Mouse (Mus musculus): ENCODE data around the gene Tmod4. TPM values are rescaled to one million over a fixed set of nuclear protein-coding genes. Genes with fewer than 3 reads are reported as not detected.

Tmod4 gene
- total RNA-seq, 2 experiments from 2014 or later: 0.17 TPM; not detected in 1

DNA sequence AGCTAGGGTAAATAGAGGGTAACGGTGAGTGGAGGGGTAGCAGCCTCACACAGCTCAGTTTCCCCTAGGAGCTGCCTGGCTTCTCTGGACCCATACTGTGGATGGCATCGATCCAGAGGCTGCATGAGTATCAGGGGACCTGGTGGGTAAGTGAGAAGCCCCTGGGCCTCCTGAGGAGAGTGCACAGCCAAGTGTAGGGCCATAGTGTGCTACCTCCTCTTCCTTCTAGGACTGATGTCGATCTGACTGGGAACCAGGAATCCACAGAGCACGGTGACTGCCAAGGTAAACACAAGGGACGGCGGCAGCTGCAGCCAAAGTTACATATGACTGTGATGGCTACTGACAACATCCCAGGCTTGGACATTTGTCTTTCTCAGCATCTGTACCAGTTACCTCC is 46.8 kb downstream of the Tmod4 start:
- ATAC-seq (replicated peaks; ENCODE audit: low FRiP score, poor library complexity, severe bottlenecking): no peak

- ATAC-seq (replicated peaks; ENCODE audit: low FRiP score, poor library complexity, severe bottlenecking): no peak
Observed at GRCm38 (mm10) chr3:95172526-95173255, 48.4 kb downstream of the Tmod4 start.

- no peak for ATAC-seq (replicated peaks; ENCODE audit: low FRiP score, poor library complexity, severe bottlenecking)
Observed at GRCm38 (mm10) chr3:95173256-95173949, 49.1 kb downstream of the Tmod4 start.

DNA sequence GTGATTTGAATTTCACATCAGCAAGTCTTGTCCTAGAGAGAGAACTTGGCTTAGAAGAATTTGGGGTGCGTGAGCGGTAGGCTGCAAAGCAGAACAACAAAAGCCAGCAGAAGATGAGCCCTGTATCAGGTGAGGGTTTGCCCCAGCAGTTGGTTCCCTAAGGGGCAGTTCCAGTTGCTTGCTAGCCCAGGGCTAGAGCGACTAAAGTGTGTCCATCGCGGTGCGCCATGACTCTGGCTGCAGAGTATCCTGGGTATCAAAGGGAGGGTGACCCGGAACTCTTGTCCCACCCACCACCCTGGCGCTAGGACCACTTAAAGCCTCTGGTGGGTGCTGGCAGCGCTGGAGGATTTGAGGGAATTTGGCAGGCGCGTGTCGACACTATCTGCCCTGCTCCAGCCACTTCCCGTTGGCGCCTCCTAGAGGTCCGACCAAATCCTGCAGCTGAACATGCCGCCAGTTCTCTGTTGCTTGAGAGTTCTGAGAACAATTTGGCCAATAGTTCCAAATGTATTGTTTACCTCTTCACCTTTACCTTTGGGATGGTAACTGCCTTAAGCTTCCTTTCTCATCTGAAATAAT is 49.8 kb downstream of the Tmod4 start:
- peak; percentile 85 for ATAC-seq (replicated peaks; ENCODE audit: low FRiP score, poor library complexity, severe bottlenecking)

GRCm38 (mm10) chr3:95176500-95176899 is 52.2 kb downstream of the Tmod4 start:
- ATAC-seq (replicated peaks; ENCODE audit: low FRiP score, poor library complexity, severe bottlenecking): no peak

GRCm38 (mm10) chr3:95177583-95177982 is 53.3 kb downstream of the Tmod4 start:
- ATAC-seq (replicated peaks; ENCODE audit: low FRiP score, poor library complexity, severe bottlenecking): no peak

Other genes starting within 250 kb of the Tmod4 start
- 108 and 126 TPM in 2 replicates for gene Psmb4, start 237.5 kb upstream of the Tmod4 start, total RNA-seq (2015; ENCODE audit: low replicate concordance)
- 40.0 and 52.2 TPM in 2 replicates for gene Psmb4, start 237.5 kb upstream of the Tmod4 start, total RNA-seq (2017; ENCODE audit: low replicate concordance)
- gene Selenbp1, start 191.4 kb upstream of the Tmod4 start, total RNA-seq (2015; ENCODE audit: low replicate concordance): 20.3 and 45.0 TPM in 2 replicates
- gene Selenbp1, start 191.4 kb upstream of the Tmod4 start, total RNA-seq (2017; ENCODE audit: low replicate concordance): 35.3 and 41.0 TPM in 2 replicates
- 3.3 and 4.2 TPM in 2 replicates for gene Rfx5, start 170.4 kb upstream of the Tmod4 start, total RNA-seq (2015; ENCODE audit: low replicate concordance)
- gene Rfx5, start 170.4 kb upstream of the Tmod4 start, total RNA-seq (2017; ENCODE audit: low replicate concordance): 2.2 and 5.9 TPM in 2 replicates
- 8.6 and 14.4 TPM in 2 replicates for gene Pi4kb, start 149.7 kb upstream of the Tmod4 start, total RNA-seq (2015; ENCODE audit: low replicate concordance)
- 7.8 and 21.9 TPM in 2 replicates for gene Pi4kb, start 149.7 kb upstream of the Tmod4 start, total RNA-seq (2017; ENCODE audit: low replicate concordance)
- 5.9 and 6.5 TPM in 2 replicates for gene Zfp687, start 109.0 kb upstream of the Tmod4 start, total RNA-seq (2015; ENCODE audit: low replicate concordance)
- 4.3 and 6.4 TPM in 2 replicates for gene Zfp687, start 109.0 kb upstream of the Tmod4 start, total RNA-seq (2017; ENCODE audit: low replicate concordance)
- gene Psmd4, start 81.9 kb upstream of the Tmod4 start, total RNA-seq (2015; ENCODE audit: low replicate concordance): 76.9 and 89.3 TPM in 2 replicates
- 102 and 150 TPM in 2 replicates for gene Psmd4, start 81.9 kb upstream of the Tmod4 start, total RNA-seq (2017; ENCODE audit: low replicate concordance)
- gene Pip5k1a, start 17.5 kb upstream of the Tmod4 start, total RNA-seq (2015; ENCODE audit: low replicate concordance): 31.5 and 42.4 TPM in 2 replicates
- gene Pip5k1a, start 17.5 kb upstream of the Tmod4 start, total RNA-seq (2017; ENCODE audit: low replicate concordance): 71.0 and 81.5 TPM in 2 replicates
- 8.5 and 19.4 TPM in 2 replicates for gene Vps72, start 13.5 kb upstream of the Tmod4 start, total RNA-seq (2015; ENCODE audit: low replicate concordance)
- 14.6 and 18.8 TPM in 2 replicates for gene Vps72, start 13.5 kb upstream of the Tmod4 start, total RNA-seq (2017; ENCODE audit: low replicate concordance)
- 36.4 and 39.0 TPM in 2 replicates for gene Scnm1, start 9.5 kb downstream of the Tmod4 start, total RNA-seq (2015; ENCODE audit: low replicate concordance)
- gene Scnm1, start 9.5 kb downstream of the Tmod4 start, total RNA-seq (2017; ENCODE audit: low replicate concordance): 38.9 and 39.8 TPM in 2 replicates
- gene Lysmd1, start 9.6 kb downstream of the Tmod4 start, total RNA-seq (2015; ENCODE audit: low replicate concordance): 7.7 and 12.1 TPM in 2 replicates
- gene Lysmd1, start 9.6 kb downstream of the Tmod4 start, total RNA-seq (2017; ENCODE audit: low replicate concordance): 11.7 and 13.7 TPM in 2 replicates
- 10.2 and 17.1 TPM in 2 replicates for gene Tnfaip8l2, start 17.9 kb downstream of the Tmod4 start, total RNA-seq (2015; ENCODE audit: low replicate concordance)
- 6.0 and 12.4 TPM in 2 replicates for gene Tnfaip8l2, start 17.9 kb downstream of the Tmod4 start, total RNA-seq (2017; ENCODE audit: low replicate concordance)
- gene Sema6c, start 36.0 kb downstream of the Tmod4 start, total RNA-seq (2015; ENCODE audit: low replicate concordance): not detected in 2 replicates
- gene Sema6c, start 36.0 kb downstream of the Tmod4 start, total RNA-seq (2017; ENCODE audit: low replicate concordance): not detected in 2 replicates
- 12.5 and 16.1 TPM in 2 replicates for gene Gabpb2, start 93.4 kb downstream of the Tmod4 start, total RNA-seq (2015; ENCODE audit: low replicate concordance)
- 38.1 and 40.8 TPM in 2 replicates for gene Gabpb2, start 93.4 kb downstream of the Tmod4 start, total RNA-seq (2017; ENCODE audit: low replicate concordance)
- 35.9 and 53.4 TPM in 2 replicates for gene Cdc42se1, start 104.3 kb downstream of the Tmod4 start, total RNA-seq (2015; ENCODE audit: low replicate concordance)
- 12.8 and 21.5 TPM in 2 replicates for gene Cdc42se1, start 104.3 kb downstream of the Tmod4 start, total RNA-seq (2017; ENCODE audit: low replicate concordance)
- 3.1 TPM in 1 of 2 replicates, not detected in the other for gene Mllt11, start 107.7 kb downstream of the Tmod4 start, total RNA-seq (2015; ENCODE audit: low replicate concordance)
- gene Mllt11, start 107.7 kb downstream of the Tmod4 start, total RNA-seq (2017; ENCODE audit: low replicate concordance): 0.14 TPM in 1 of 2 replicates, not detected in the other
- gene Gm128, start 117.1 kb downstream of the Tmod4 start, total RNA-seq (2015; ENCODE audit: low replicate concordance): not detected in 2 replicates
- not detected in 2 replicates for gene Gm128, start 117.1 kb downstream of the Tmod4 start, total RNA-seq (2017; ENCODE audit: low replicate concordance)
- not detected in 2 replicates for gene Bnipl, start 126.7 kb downstream of the Tmod4 start, total RNA-seq (2015; ENCODE audit: low replicate concordance)
- gene Bnipl, start 126.7 kb downstream of the Tmod4 start, total RNA-seq (2017; ENCODE audit: low replicate concordance): 0.68 TPM in 1 of 2 replicates, not detected in the other
- 23.2 and 27.4 TPM in 2 replicates for gene Mindy1, start 156.9 kb downstream of the Tmod4 start, total RNA-seq (2015; ENCODE audit: low replicate concordance)
- 17.7 and 28.2 TPM in 2 replicates for gene Mindy1, start 156.9 kb downstream of the Tmod4 start, total RNA-seq (2017; ENCODE audit: low replicate concordance)
- 3.3 and 7.5 TPM in 2 replicates for gene Prune1, start 157.6 kb downstream of the Tmod4 start, total RNA-seq (2015; ENCODE audit: low replicate concordance)
- 2.6 and 4.4 TPM in 2 replicates for gene Prune1, start 157.6 kb downstream of the Tmod4 start, total RNA-seq (2017; ENCODE audit: low replicate concordance)
- gene Anxa9, start 182.7 kb downstream of the Tmod4 start, total RNA-seq (2015; ENCODE audit: low replicate concordance): 2.7 and 3.3 TPM in 2 replicates
- gene Anxa9, start 182.7 kb downstream of the Tmod4 start, total RNA-seq (2017; ENCODE audit: low replicate concordance): 0.98 and 2.1 TPM in 2 replicates
- 45.1 and 45.2 TPM in 2 replicates for gene Cers2, start 190.3 kb downstream of the Tmod4 start, total RNA-seq (2015; ENCODE audit: low replicate concordance)
- 26.8 and 31.9 TPM in 2 replicates for gene Cers2, start 190.3 kb downstream of the Tmod4 start, total RNA-seq (2017; ENCODE audit: low replicate concordance)
- gene Setdb1, start 232.7 kb downstream of the Tmod4 start, total RNA-seq (2015; ENCODE audit: low replicate concordance): 6.1 and 20.6 TPM in 2 replicates
- 6.6 and 7.5 TPM in 2 replicates for gene Setdb1, start 232.7 kb downstream of the Tmod4 start, total RNA-seq (2017; ENCODE audit: low replicate concordance)